Mouse (Mus musculus): Measurements from ENCODE around the gene Nt5c2. TPM values are rescaled to one million over a fixed set of nuclear protein-coding genes. Genes with fewer than 3 reads are reported as not detected.

The Nt5c2 gene
- polyA plus RNA-seq, 1 experiment from 2014 or later: 55.1 TPM

GRCm38 (mm10) chr19:46857277-46857989 lies 157.5 kb downstream of the Nt5c2 start:
- DNase-seq (ENCODE audit: low spot score): no peak

GRCm38 (mm10) chr19:46856780-46857179 lies 158.2 kb downstream of the Nt5c2 start:
- Histone ChIP-seq H3K27me3 (replicated peaks; ENCODE audit: control insufficient read depth, insufficient read depth, low read length) (no peaks in the 10 kb centered on the region), H3K9me3 (ENCODE audit: control insufficient read depth, low read length) (no peaks in the 10 kb centered on the region), H3K4me3 (ENCODE audit: low read depth, low read length) (no peak overlapping the region), H3K9ac (ENCODE audit: low read length) (no peak overlapping the region), H3K4me2 (ENCODE audit: low read length) (no peak overlapping the region), H3K36me3 (ENCODE audit: control insufficient read depth, insufficient read depth, low read length) (no peaks in the 10 kb centered on the region), H3K27ac (ENCODE audit: low read depth) (no peak overlapping the region), H3K4me1 (replicated peaks; ENCODE audit: control insufficient read depth, insufficient read depth, low read length) (peaks cover 10% of the 10 kb centered on the region)
- DNase-seq (ENCODE audit: low spot score): no peak
- ATAC-seq (replicated peaks; ENCODE audit: low FRiP score, low TSS enrichment, low read depth): no peak
- WGBS: 25% methylated on average over 10 of the region's 10 CpGs

More at GRCm38 (mm10) chr19:46857277-46857989, 157.5 kb downstream of the Nt5c2 start:
- 48% methylated on average over 9 of the region's 9 CpGs for WGBS
- H3K9me3 ChIP-seq (ENCODE audit: control insufficient read depth, low read length): no peaks in the 10 kb centered on the region
- no peak overlapping the region for H3K9ac ChIP-seq (ENCODE audit: low read length)
- no peak overlapping the region for H3K27ac ChIP-seq (ENCODE audit: low read depth)
- no peaks in the 10 kb centered on the region for H3K36me3 ChIP-seq (ENCODE audit: control insufficient read depth, insufficient read depth, low read length)
- peaks cover 12% of the 10 kb centered on the region for H3K4me1 ChIP-seq (replicated peaks; ENCODE audit: control insufficient read depth, insufficient read depth, low read length)
- no peaks in the 10 kb centered on the region for H3K27me3 ChIP-seq (replicated peaks; ENCODE audit: control insufficient read depth, insufficient read depth, low read length)
- ATAC-seq (replicated peaks; ENCODE audit: low FRiP score, low TSS enrichment, low read depth): no peak
- no peak overlapping the region for H3K4me3 ChIP-seq (ENCODE audit: low read depth, low read length)
- H3K4me2 ChIP-seq (ENCODE audit: low read length): no peak overlapping the region

GRCm38 (mm10) chr19:46856232-46856631 lies 158.7 kb downstream of the Nt5c2 start:
- DNase-seq (ENCODE audit: low spot score) (no peak), ATAC-seq (replicated peaks; ENCODE audit: low FRiP score, low TSS enrichment, low read depth) (no peak)
- Histone ChIP-seq H3K9ac (ENCODE audit: low read length) (no peak overlapping the region), H3K27me3 (replicated peaks; ENCODE audit: control insufficient read depth, insufficient read depth, low read length) (no peaks in the 10 kb centered on the region), H3K36me3 (ENCODE audit: control insufficient read depth, insufficient read depth, low read length) (no peaks in the 10 kb centered on the region), H3K4me3 (ENCODE audit: low read depth, low read length) (no peak overlapping the region), H3K4me2 (ENCODE audit: low read length) (no peak overlapping the region), H3K27ac (ENCODE audit: low read depth) (no peak overlapping the region), H3K4me1 (replicated peaks; ENCODE audit: control insufficient read depth, insufficient read depth, low read length) (peaks cover 10% of the 10 kb centered on the region), H3K9me3 (ENCODE audit: control insufficient read depth, low read length) (no peaks in the 10 kb centered on the region)
- 35% methylated on average over 6 of the region's 6 CpGs for WGBS

GRCm38 (mm10) chr19:46849443-46849997 lies 165.4 kb downstream of the Nt5c2 start:
- no peak for ATAC-seq (replicated peaks; ENCODE audit: low FRiP score, low TSS enrichment, low read depth)
- H3K9me3 ChIP-seq (ENCODE audit: control insufficient read depth, low read length): no peaks in the 10 kb centered on the region
- H3K9ac ChIP-seq (ENCODE audit: low read length): no peak overlapping the region
- no peak for DNase-seq (ENCODE audit: low spot score)
- no peaks in the 10 kb centered on the region for H3K36me3 ChIP-seq (ENCODE audit: control insufficient read depth, insufficient read depth, low read length)
- no peak overlapping the region for H3K4me3 ChIP-seq (ENCODE audit: low read depth, low read length)
- no peak overlapping the region for H3K27ac ChIP-seq (ENCODE audit: low read depth)
- no peak overlapping the region for H3K4me2 ChIP-seq (ENCODE audit: low read length)
- no peaks in the 10 kb centered on the region for H3K27me3 ChIP-seq (replicated peaks; ENCODE audit: control insufficient read depth, insufficient read depth, low read length)
- WGBS: 53% methylated on average over 9 of the region's 9 CpGs
- H3K4me1 ChIP-seq (replicated peaks; ENCODE audit: control insufficient read depth, insufficient read depth, low read length): 0 out of 2 replicates have a peak, but pooled peaks cover 9% of the 10 kb centered on the region

DNA sequence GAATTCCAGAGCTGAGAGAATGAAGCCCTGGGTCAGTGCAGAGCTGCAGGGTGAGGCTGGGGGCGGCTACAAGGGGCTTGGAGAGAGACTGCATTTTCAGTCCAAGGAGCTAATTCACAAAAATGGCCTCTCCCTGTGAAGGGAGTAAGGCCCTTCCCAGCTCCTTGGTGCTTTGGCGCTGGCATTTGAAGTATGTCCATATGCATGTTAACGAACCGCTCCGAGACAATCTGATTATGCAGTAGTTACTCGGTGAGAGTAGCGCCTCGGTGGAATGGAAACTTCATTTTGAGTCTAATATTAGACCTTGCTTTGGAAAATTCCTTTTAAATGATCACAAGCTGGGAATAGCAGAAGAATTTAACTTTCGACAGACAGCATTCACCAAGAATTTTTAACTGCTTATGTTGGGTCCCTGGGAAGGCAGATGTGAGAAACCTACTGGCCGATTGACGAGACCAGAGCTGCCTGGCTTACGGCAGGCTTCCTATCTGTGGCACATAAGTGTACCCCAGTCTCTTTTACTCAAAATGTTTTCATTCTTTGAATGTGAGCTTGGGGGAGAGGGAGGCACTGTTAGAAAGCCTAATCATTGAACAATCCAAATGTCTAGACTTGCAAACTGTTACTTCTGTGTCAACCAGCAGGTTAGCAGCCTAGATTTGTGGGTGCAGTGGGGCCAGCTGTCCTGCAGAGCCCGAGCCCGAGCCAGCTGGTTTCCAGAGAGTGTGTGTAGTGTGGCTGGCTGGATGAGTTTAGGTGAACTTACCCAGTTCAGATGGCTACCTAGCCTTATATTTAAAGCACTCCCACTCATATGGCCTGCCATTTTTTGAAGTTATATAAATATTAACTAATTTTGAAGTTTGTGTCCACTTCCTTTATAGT lies 166.3 kb downstream of the Nt5c2 start:
- DNase-seq (ENCODE audit: low spot score) (no peak), ATAC-seq (replicated peaks; ENCODE audit: low FRiP score, low TSS enrichment, low read depth) (no peak)
- Histone ChIP-seq H3K4me3 (ENCODE audit: low read depth, low read length) (no peak overlapping the region), H3K4me1 (replicated peaks; ENCODE audit: control insufficient read depth, insufficient read depth, low read length) (0 out of 2 replicates have a peak, but pooled peaks cover 9% of the 10 kb centered on the region), H3K36me3 (ENCODE audit: control insufficient read depth, insufficient read depth, low read length) (no peaks in the 10 kb centered on the region), H3K4me2 (ENCODE audit: low read length) (no peak overlapping the region), H3K9me3 (ENCODE audit: control insufficient read depth, low read length) (no peaks in the 10 kb centered on the region), H3K9ac (ENCODE audit: low read length) (no peak overlapping the region), H3K27ac (ENCODE audit: low read depth) (no peak overlapping the region), H3K27me3 (replicated peaks; ENCODE audit: control insufficient read depth, insufficient read depth, low read length) (no peaks in the 10 kb centered on the region)
- 66% methylated on average over 14 of the region's 14 CpGs for WGBS

GRCm38 (mm10) chr19:46846459-46846858 lies 168.5 kb downstream of the Nt5c2 start:
- 80% methylated on average over 5 of the region's 5 CpGs for WGBS
- no peaks in the 10 kb centered on the region for H3K27me3 ChIP-seq (replicated peaks; ENCODE audit: control insufficient read depth, insufficient read depth, low read length)
- H3K36me3 ChIP-seq (ENCODE audit: control insufficient read depth, insufficient read depth, low read length): no peaks in the 10 kb centered on the region
- H3K4me2 ChIP-seq (ENCODE audit: low read length): no peak overlapping the region
- ATAC-seq (replicated peaks; ENCODE audit: low FRiP score, low TSS enrichment, low read depth) (no peak), DNase-seq (ENCODE audit: low spot score) (no peak)
- no peaks in the 10 kb centered on the region for H3K9me3 ChIP-seq (ENCODE audit: control insufficient read depth, low read length)
- H3K9ac ChIP-seq (ENCODE audit: low read length): no peak overlapping the region
- no peak overlapping the region for H3K27ac ChIP-seq (ENCODE audit: low read depth)
- no peak overlapping the region for H3K4me3 ChIP-seq (ENCODE audit: low read depth, low read length)
- H3K4me1 ChIP-seq (replicated peaks; ENCODE audit: control insufficient read depth, insufficient read depth, low read length): peaks cover 13% of the 10 kb centered on the region; the same call in 1 of the 2 replicates

- DNase-seq (ENCODE audit: low spot score): no peak
- Histone ChIP-seq H3K27ac (ENCODE audit: low read depth) (no peak overlapping the region), H3K4me3 (ENCODE audit: low read depth, low read length) (no peak overlapping the region), H3K9ac (ENCODE audit: low read length) (no peak overlapping the region), H3K4me2 (ENCODE audit: low read length) (no peak overlapping the region), H3K36me3 (ENCODE audit: control insufficient read depth, insufficient read depth, low read length) (no peaks in the 10 kb centered on the region), H3K27me3 (replicated peaks; ENCODE audit: control insufficient read depth, insufficient read depth, low read length) (no peaks in the 10 kb centered on the region), H3K4me1 (replicated peaks; ENCODE audit: control insufficient read depth, insufficient read depth, low read length) (peaks cover 13% of the 10 kb centered on the region; the same call in 1 of the 2 replicates), H3K9me3 (ENCODE audit: control insufficient read depth, low read length) (no peaks in the 10 kb centered on the region)
- no peak for ATAC-seq (replicated peaks; ENCODE audit: low FRiP score, low TSS enrichment, low read depth)
- 85% methylated on average over 7 of the region's 7 CpGs for WGBS
Observed at GRCm38 (mm10) chr19:46846056-46846455, 168.9 kb downstream of the Nt5c2 start.

DNA sequence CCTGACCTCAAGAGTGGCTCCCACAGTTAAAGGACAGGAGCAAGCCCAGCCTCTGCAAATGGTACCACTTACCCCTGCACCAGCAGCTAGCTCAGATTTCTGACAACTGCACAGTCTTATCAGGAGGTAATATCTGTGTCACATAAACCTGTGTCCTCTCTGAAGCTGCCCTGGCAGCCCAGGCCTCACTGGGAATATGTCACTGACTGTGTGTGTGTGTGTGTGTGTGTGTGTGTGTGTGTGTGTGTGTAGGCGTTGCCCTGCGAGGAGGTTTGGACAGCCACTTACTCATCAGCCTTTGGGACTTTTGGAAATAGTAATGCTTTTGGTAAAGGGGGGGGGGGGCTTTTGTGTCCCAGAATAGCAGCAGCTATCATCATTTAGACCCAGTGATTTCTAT lies 171.9 kb downstream of the Nt5c2 start:
- Histone ChIP-seq H3K27ac (ENCODE audit: low read depth) (peak overlapping the region; percentile 33; the same call in 1 of the 2 replicates), H3K27me3 (replicated peaks; ENCODE audit: control insufficient read depth, insufficient read depth, low read length) (no peaks in the 10 kb centered on the region), H3K9ac (ENCODE audit: low read length) (no peak overlapping the region), H3K9me3 (ENCODE audit: control insufficient read depth, low read length) (no peaks in the 10 kb centered on the region), H3K4me2 (ENCODE audit: low read length) (no peak overlapping the region), H3K4me3 (ENCODE audit: low read depth, low read length) (no peak overlapping the region), H3K36me3 (ENCODE audit: control insufficient read depth, insufficient read depth, low read length) (no peaks in the 10 kb centered on the region), H3K4me1 (replicated peaks; ENCODE audit: control insufficient read depth, insufficient read depth, low read length) (peaks cover 6% of the 10 kb centered on the region; the same call in 1 of the 2 replicates)
- ATAC-seq (replicated peaks; ENCODE audit: low FRiP score, low TSS enrichment, low read depth) (no peak), DNase-seq (ENCODE audit: low spot score) (no peak)
- 36% methylated on average over 2 of the region's 2 CpGs for WGBS
